ENCODE assay signal across 16 mouse cellular contexts in the genomic region with DNA sequence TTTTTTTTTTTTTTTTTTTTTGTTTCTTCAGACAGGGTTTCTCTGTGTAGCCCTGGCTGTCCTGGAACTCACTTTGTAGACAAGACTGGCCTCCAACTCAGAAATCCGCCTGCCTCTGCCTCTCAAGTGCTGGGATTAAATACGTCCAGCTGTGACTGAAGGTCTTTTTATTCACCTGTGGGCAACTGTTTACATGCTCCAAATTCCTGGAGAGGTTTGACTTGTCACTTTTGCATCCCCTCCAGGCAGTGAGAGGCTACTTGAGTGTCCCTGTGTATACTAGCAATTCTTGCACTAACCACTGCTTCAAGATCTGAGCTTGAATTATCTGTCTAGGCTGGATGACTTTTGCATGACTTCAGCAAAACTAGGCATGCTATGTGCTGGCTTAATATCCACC.
"Had no signal": no experiment of that assay in that cellular context is flagged by ENCODE, and none has a peak within 500 bp of the region (broad histone marks: within the 10 kb centered on the region; RNA-seq: fewer than 3 reads in every experiment).

No protein-coding gene starts in this region.

- H3K4me1 ChIP-seq: stomach, embryonic 15.5 days had no signal

- H3K9ac ChIP-seq: liver, embryonic 14.5 days; lung, embryonic 14.5 days; neural tube, embryonic 12.5 days; stomach, embryonic 15.5 days had no signal

- ATAC-seq: midbrain, embryonic 16.5 days had no signal

- H3K4me2 ChIP-seq: lung, embryonic 14.5 days; neural tube, embryonic 12.5 days; stomach, embryonic 15.5 days had no signal

- H3K9me3 ChIP-seq: neural tube, embryonic 12.5 days; stomach, embryonic 15.5 days had no signal

- H3K27me3 ChIP-seq: neural tube, embryonic 12.5 days; stomach, embryonic 15.5 days had no signal

- H3K27ac ChIP-seq: liver, embryonic 14.5 days; midbrain, embryonic 10.5 days; neural tube, embryonic 12.5 days; stomach, embryonic 15.5 days; stomach, postnatal 0 days had no signal

- DNase-seq: lung, adult 18-20 months; lung, embryonic 14.5 days; lung, postnatal 10 days; lung, postnatal 4 days; midbrain, embryonic 14.5 days; right cerebral cortex, postnatal 14 days; thymus, adult 2 months; thymus, postnatal 25 days; thymus, postnatal 4 days had no signal

- H3K4me3 ChIP-seq: midbrain, embryonic 10.5 days; myocyte; neural tube, embryonic 12.5 days; stomach, embryonic 15.5 days had no signal
